ENCODE assay signal across 16 mouse cellular contexts in the genomic region with DNA sequence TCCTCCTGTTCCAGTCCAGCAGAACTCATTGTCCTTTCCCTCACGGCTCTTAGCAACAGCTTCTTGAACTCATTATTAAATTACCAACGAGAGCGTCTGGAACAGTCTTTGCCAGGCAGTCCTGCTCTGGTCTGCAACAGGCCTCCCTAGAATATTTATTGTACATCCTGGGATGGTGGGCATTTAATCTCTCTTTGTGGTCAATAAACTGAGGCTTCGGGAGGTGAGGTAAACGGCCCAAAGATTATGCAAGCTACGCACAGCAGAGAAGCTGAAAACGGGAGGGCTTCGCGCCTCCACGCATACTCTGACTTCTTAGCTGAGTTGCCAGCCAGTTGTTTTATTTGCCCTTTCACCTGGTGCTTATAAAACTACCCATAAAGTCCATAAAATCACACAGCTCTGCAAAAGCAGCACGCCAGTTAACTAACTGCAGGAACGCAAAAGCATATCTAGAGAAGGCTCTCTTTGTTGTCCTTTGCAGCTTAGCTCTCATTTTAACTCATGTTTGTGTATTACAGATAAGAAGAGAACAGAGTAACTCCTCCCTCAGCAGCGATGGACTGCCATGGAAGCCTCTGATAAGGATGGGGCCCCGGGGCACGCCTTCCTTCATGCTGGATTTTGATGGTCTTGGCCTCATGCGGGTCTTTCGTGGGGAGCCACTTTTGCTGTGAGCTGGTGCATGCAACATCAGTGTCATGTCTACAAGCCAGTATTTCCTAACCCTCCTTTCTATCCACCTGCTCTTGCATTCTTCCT. TPM values are rescaled to one million over a fixed set of nuclear protein-coding genes. Genes with fewer than 3 reads are reported as not detected.
DNase-seq lines count a peak whose midpoint lies in the region; ATAC-seq lines count a peak whose summit lies in the region.
"Had no signal": no experiment of that assay in that cellular context is flagged by ENCODE, and none has a peak within 500 bp of the region (broad histone marks: within the 10 kb centered on the region; RNA-seq: fewer than 3 reads in every experiment).

No protein-coding gene starts in this region.

- peak overlapping the region; percentile 42 for H3K4me2 ChIP-seq in heart, embryonic 12.5 days
- H3K4me2 ChIP-seq in intestine, embryonic 15.5 days (replicated peaks), result peak overlapping the region; percentile 24; the same call in 1 of the 2 replicates
- peak overlapping the region; percentile 73 for H3K4me2 ChIP-seq in liver, embryonic 15.5 days

- ATAC-seq in heart, embryonic 12.5 days (ENCODE audit: insufficient number of reproducible peaks, low FRiP score), result peak; percentile 91
- ATAC-seq in intestine, embryonic 15.5 days, result peak; percentile 87
- peak; percentile 94 for ATAC-seq in liver, embryonic 15.5 days (ENCODE audit: insufficient read depth)
- ATAC-seq: forebrain, postnatal 0 days had no signal

- H3K4me3 ChIP-seq in heart, embryonic 12.5 days, result no peak overlapping the region
- no peak overlapping the region for H3K4me3 ChIP-seq in intestine, embryonic 15.5 days (replicated peaks)
- H3K4me3 ChIP-seq in liver, embryonic 15.5 days (replicated peaks), result peak overlapping the region; percentile 30

- H3K9me3 ChIP-seq in heart, embryonic 12.5 days (replicated peaks), result no peaks in the 10 kb centered on the region
- no peaks in the 10 kb centered on the region for H3K9me3 ChIP-seq in intestine, embryonic 15.5 days
- no peaks in the 10 kb centered on the region for H3K9me3 ChIP-seq in liver, embryonic 15.5 days (replicated peaks)

- DNase-seq in heart, postnatal 10 days, result no peak
- DNase-seq in MEL-GATA-1-ER (ENCODE audit: extremely low read depth, low read depth), result peak; percentile 85
- no peak for DNase-seq in right cerebral cortex, postnatal 4 days
- DNase-seq in adrenal gland, adult 2 months, result no peak
- no peak for DNase-seq in lung, adult 18-20 months
- DNase-seq: B cell, adult 2 months; cerebellum, adult 11-12 months; forebrain, postnatal 0 days; kidney, postnatal 14 days; lung, postnatal 36 days; right cerebral cortex, adult 18-20 months had no signal

- H3K36me3 ChIP-seq in heart, embryonic 12.5 days, result no peaks in the 10 kb centered on the region
- H3K36me3 ChIP-seq in intestine, embryonic 15.5 days, result no peaks in the 10 kb centered on the region
- H3K36me3 ChIP-seq in liver, embryonic 15.5 days (replicated peaks), result no peaks in the 10 kb centered on the region

- peak overlapping the region; percentile 72 for H3K27ac ChIP-seq in heart, embryonic 12.5 days (ENCODE audit: poor library complexity, severe bottlenecking)
- no peak overlapping the region for H3K27ac ChIP-seq in intestine, embryonic 15.5 days
- H3K27ac ChIP-seq in liver, embryonic 15.5 days (replicated peaks), result peak overlapping the region; percentile 90

- intact Hi-C loops in heart, postnatal 10 days (cut with DNase I), result loop anchor here (5.0 kb wide), 1 partner anchor 66 kb away; no protein-coding TSS in a partner anchor

- H3K4me1 ChIP-seq in heart, embryonic 12.5 days (replicated peaks), result peaks cover 42% of the 10 kb centered on the region
- peaks cover 10% of the 10 kb centered on the region for H3K4me1 ChIP-seq in intestine, embryonic 15.5 days (replicated peaks)
- H3K4me1 ChIP-seq in liver, embryonic 15.5 days (replicated peaks), result peaks cover 87% of the 10 kb centered on the region

- H3K9ac ChIP-seq in heart, embryonic 12.5 days, result peak overlapping the region; percentile 7; the same call in 1 of the 2 replicates
- H3K9ac ChIP-seq in intestine, embryonic 15.5 days, result no peak overlapping the region
- H3K9ac ChIP-seq in liver, embryonic 15.5 days, result peak overlapping the region; percentile 48
- H3K9ac ChIP-seq: forebrain, postnatal 0 days had no signal

- H3K27me3 ChIP-seq in heart, embryonic 12.5 days (replicated peaks), result no peaks in the 10 kb centered on the region
- no peaks in the 10 kb centered on the region for H3K27me3 ChIP-seq in intestine, embryonic 15.5 days (replicated peaks)
- H3K27me3 ChIP-seq in liver, embryonic 15.5 days, result no peaks in the 10 kb centered on the region

- WGBS in heart, embryonic 12.5 days, result 46% methylated on average over 17 of the region's 17 CpGs
- WGBS in intestine, embryonic 15.5 days, result 40% methylated on average over 17 of the region's 17 CpGs
- 10% methylated on average over 17 of the region's 17 CpGs for whole genome bisulfite sequencing in liver, embryonic 15.5 days (ENCODE audit: insufficient replicate concordance)

RNA-seq across cellular contexts. Expression of gene Glrp1, which starts 18.1 kb away (rescaled TPM):
- polyA plus RNA-seq in heart, embryonic 12.5 days (2016; fragmentation: Nextera tagmentation; extraction: Ambion mirVana), result 0.09 and 0.11 TPM in 2 replicates
- under 1 TPM in 1 of 2 experiments, not detected in 1; 0.12 TPM for total RNA-seq in heart, postnatal 10 days (2021)
- not detected in 2 replicates for polyA plus RNA-seq in intestine, embryonic 15.5 days (2015; fragmentation: Nextera tagmentation; extraction: Ambion mirVana)
- 0.06 and 0.09 TPM in 2 replicates for polyA plus RNA-seq in liver, embryonic 15.5 days (2015; fragmentation: Nextera tagmentation; extraction: Ambion mirVana)
- not detected for total RNA-seq in adrenal gland, adult 2 months (2021)
- polyA plus RNA-seq in adrenal gland, adult 2 months (2012; rRNA removed), result not detected in 2 replicates
- total RNA-seq: left cerebral cortex, postnatal 14 days had no signal
- polyA plus RNA-seq: hindbrain, embryonic 11.5 days had no signal
